Mouse (Mus musculus): ENCODE data around the gene Tmem132b. TPM values are rescaled to one million over a fixed set of nuclear protein-coding genes. Genes with fewer than 3 reads are reported as not detected.

Tmem132b gene
- 0.06 and 0.10 TPM in 2 replicates for polyA plus RNA-seq (2012; rRNA removed; ENCODE audit: low replicate concordance)

GRCm38 (mm10) chr5:125531634-125532033, at the start of gene Tmem132b:
TSS of gene Tmem132b (plus strand) at chr5:125531774.

Other genes with a start within 250 kb of the Tmem132b start
- gene Scarb1, start 190.7 kb upstream of the Tmem132b start, polyA plus RNA-seq (2012; rRNA removed; ENCODE audit: low replicate concordance) = 248 and 298 TPM in 2 replicates
- gene Gm10382, start 142.5 kb upstream of the Tmem132b start, polyA plus RNA-seq (2012; rRNA removed; ENCODE audit: low replicate concordance) = 0.09 and 0.20 TPM in 2 replicates
- gene Ubc, start 141.6 kb upstream of the Tmem132b start, polyA plus RNA-seq (2012; rRNA removed; ENCODE audit: low replicate concordance) = 700 and 727 TPM in 2 replicates
- 16.9 and 25.7 TPM in 2 replicates for gene Dhx37, start 97.7 kb upstream of the Tmem132b start, polyA plus RNA-seq (2012; rRNA removed; ENCODE audit: low replicate concordance)
- gene Bri3bp, start 90.2 kb upstream of the Tmem132b start, polyA plus RNA-seq (2012; rRNA removed; ENCODE audit: low replicate concordance) = 12.4 and 16.7 TPM in 2 replicates
- gene Aacs, start 56.0 kb upstream of the Tmem132b start, polyA plus RNA-seq (2012; rRNA removed; ENCODE audit: low replicate concordance) = 276 and 331 TPM in 2 replicates